Mouse (Mus musculus) embryonic facial prominence, embryonic 11.5 days (tissue): ENCODE measurements around the gene Minos1. TPM values are rescaled to one million over a fixed set of nuclear protein-coding genes. Genes with fewer than 3 reads are reported as not detected.

Experiments
- ATAC-seq: fragments of 200-750 bp; cut with Nextera tagmentation; replicated peaks from 2 replicates; pipeline ENCODE4 v1.8.0; 2017; ENCODE audit warnings: low read depth; ENCODE audit not compliant: insufficient number of reproducible peaks, low FRiP score, low TSS enrichment
- DNase-seq: peaks from one replicate; pipeline ENCODE4 v3.0.0-alpha.2; 2015; ENCODE audit warnings: low spot score
- H3K27ac ChIP-seq: fragments of 300-500 bp; sonication (generic); replicated peaks from 2 replicates; pipeline ENCODE4 v1.5.1; 2014; ENCODE audit warnings: mild to moderate bottlenecking, low read depth, low read length, control low read depth
- H3K27me3 ChIP-seq: fragments of 300-500 bp; sonication (generic); 2 replicates; pipeline ENCODE4 v1.6.1; 2014; ENCODE audit warnings: mild to moderate bottlenecking, low read length, moderate library complexity, mixed read lengths; ENCODE audit not compliant: control insufficient read depth, insufficient read depth
- H3K36me3 ChIP-seq: fragments of 300-500 bp; sonication (generic); replicated peaks from 2 replicates; pipeline ENCODE4 v1.6.1; 2014; ENCODE audit warnings: low read depth, mild to moderate bottlenecking, low read length, moderate library complexity, mixed read lengths; ENCODE audit not compliant: control insufficient read depth, insufficient read depth
- H3K4me1 ChIP-seq: fragments of 300-500 bp; sonication (generic); 2 replicates; pipeline ENCODE4 v1.6.1; 2014; ENCODE audit warnings: low read length, mixed read lengths; ENCODE audit not compliant: control insufficient read depth, insufficient read depth
- H3K4me2 ChIP-seq: fragments of 300-500 bp; sonication (generic); 2 replicates; pipeline ENCODE4 v1.6.1; 2014; ENCODE audit warnings: low read depth, mild to moderate bottlenecking, control low read depth, low read length, moderate library complexity
- H3K4me3 ChIP-seq: fragments of 300-500 bp; sonication (generic); 2 replicates; pipeline ENCODE4 v1.5.1; 2014; ENCODE audit warnings: low read depth, low read length, control low read depth
- H3K9ac ChIP-seq: fragments of 300-500 bp; sonication (generic); replicated peaks from 2 replicates; pipeline ENCODE4 v1.6.1; 2014; ENCODE audit warnings: mild to moderate bottlenecking, control low read depth, low read length
- H3K9me3 ChIP-seq: fragments of 300-500 bp; sonication (generic); replicated peaks from 2 replicates; pipeline ENCODE4 v1.6.1; 2016; ENCODE audit warnings: mild to moderate bottlenecking, low read length, inconsistent platforms, mixed read lengths; ENCODE audit not compliant: control insufficient read depth
- WGBS: fragments of 180-500 bp; shearing (Covaris S2); extraction: QIAGEN DNeasy Blood & Tissue Kit; methylation state at CpG from one replicate; pipeline ENCODE4 v1.1.7; 2014; 5-methylcytosine and 5-hydroxymethylcytosine counted together
- polyA plus RNA-seq: library from polyadenylated mRNA; unstranded; fragments of >200 nt; fragmentation: Nextera tagmentation; extraction: Ambion mirVana; gene quantifications from 2 replicates; pipeline ENCODE4 v1.2.1, GENCODE M21; 2014

Minos1 gene
- polyA plus RNA-seq, 1 experiment from 2014 or later, result 522 TPM

DNA sequence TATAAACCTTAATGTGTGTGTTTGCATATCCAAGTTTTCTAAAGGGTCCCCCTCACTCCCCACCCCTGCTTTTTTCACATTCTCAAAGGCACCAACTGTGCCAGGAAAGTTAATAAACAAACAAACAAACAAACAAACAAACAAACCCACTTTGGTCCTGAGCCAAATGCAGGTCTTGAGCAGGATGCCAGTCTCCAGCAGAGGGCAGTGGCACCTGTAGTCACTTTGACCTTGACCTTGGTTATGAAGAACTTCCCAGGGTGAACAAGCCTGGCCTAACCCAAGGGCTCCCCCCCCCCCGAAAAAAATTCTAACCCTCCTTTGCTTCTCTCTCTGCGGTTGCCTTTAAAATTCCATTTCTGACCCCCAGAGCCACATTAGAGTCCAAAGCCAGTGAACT, 9.4 kb upstream of the Minos1 start:
- Histone ChIP-seq H3K9me3 (no peaks in the 10 kb centered on the region), H3K9ac (no peak overlapping the region), H3K4me3 (no peak overlapping the region), H3K36me3 (no peaks in the 10 kb centered on the region), H3K27ac (no peak overlapping the region), H3K27me3 (no peaks in the 10 kb centered on the region), H3K4me2 (no peak overlapping the region), H3K4me1 (no peaks in the 10 kb centered on the region)
- ATAC-seq (no peak), DNase-seq (no peak)
- WGBS, result 77% methylated on average over 2 of the region's 2 CpGs

GRCm38 (mm10) chr4:139136011-139136410, 5.1 kb upstream of the Minos1 start:
- no peaks in the 10 kb centered on the region for H3K27me3 ChIP-seq
- no peaks in the 10 kb centered on the region for H3K4me1 ChIP-seq
- H3K4me2 ChIP-seq, result no peak overlapping the region
- 84% methylated on average over 2 of the region's 2 CpGs for WGBS
- H3K9ac ChIP-seq, result no peak overlapping the region
- DNase-seq (no peak), ATAC-seq (no peak)
- H3K4me3 ChIP-seq, result no peak overlapping the region
- H3K36me3 ChIP-seq, result no peaks in the 10 kb centered on the region
- H3K9me3 ChIP-seq, result no peaks in the 10 kb centered on the region
- H3K27ac ChIP-seq, result no peak overlapping the region

GRCm38 (mm10) chr4:139133109-139133508, 2.2 kb upstream of the Minos1 start:
- Histone ChIP-seq H3K27ac (no peak overlapping the region), H3K27me3 (no peaks in the 10 kb centered on the region), H3K36me3 (no peaks in the 10 kb centered on the region), H3K9me3 (no peaks in the 10 kb centered on the region), H3K9ac (no peak overlapping the region), H3K4me3 (no peak overlapping the region), H3K4me1 (peaks cover 2% of the 10 kb centered on the region; the same call in 1 of the 2 replicates), H3K4me2 (no peak overlapping the region)
- 85% methylated on average over 5 of the region's 5 CpGs for WGBS
- ATAC-seq (no peak), DNase-seq (no peak)

GRCm38 (mm10) chr4:139131858-139132672, 1.2 kb upstream of the Minos1 start:
- Histone ChIP-seq H3K36me3 (no peaks in the 10 kb centered on the region), H3K9me3 (no peaks in the 10 kb centered on the region), H3K4me2 (no peak overlapping the region), H3K27me3 (no peaks in the 10 kb centered on the region), H3K27ac (no peak overlapping the region), H3K9ac (no peak overlapping the region), H3K4me1 (peaks cover 2% of the 10 kb centered on the region; the same call in 1 of the 2 replicates), H3K4me3 (no peak overlapping the region)
- 91% methylated on average over 14 of the region's 14 CpGs for WGBS
- ATAC-seq (no peak), DNase-seq (no peak)

- DNase-seq (peak; percentile 33), ATAC-seq (peak; percentile 7; the same call in 1 of the 2 replicates)
- peak overlapping the region; percentile 77 for H3K9ac ChIP-seq
- H3K27me3 ChIP-seq, result no peaks in the 10 kb centered on the region
- H3K4me3 ChIP-seq, result peak overlapping the region; percentile 77
- no peaks in the 10 kb centered on the region for H3K36me3 ChIP-seq
- H3K4me1 ChIP-seq, result peaks cover 2% of the 10 kb centered on the region; the same call in 1 of the 2 replicates
- H3K27ac ChIP-seq, result peak overlapping the region; percentile 61
- H3K4me2 ChIP-seq, result peak overlapping the region; percentile 64
- WGBS, result 3% methylated on average over 57 of the region's 57 CpGs
- no peaks in the 10 kb centered on the region for H3K9me3 ChIP-seq
Observed at GRCm38 (mm10) chr4:139129806-139130700, 860 bp downstream of the Minos1 start.

- no peak overlapping the region for H3K4me3 ChIP-seq
- DNase-seq (no peak), ATAC-seq (no peak)
- H3K27me3 ChIP-seq, result no peaks in the 10 kb centered on the region
- H3K36me3 ChIP-seq, result no peaks in the 10 kb centered on the region
- no peak overlapping the region for H3K4me2 ChIP-seq
- H3K27ac ChIP-seq, result no peak overlapping the region
- peaks cover 2% of the 10 kb centered on the region; the same call in 1 of the 2 replicates for H3K4me1 ChIP-seq
- no peaks in the 10 kb centered on the region for H3K9me3 ChIP-seq
- 93% methylated on average over 3 of the region's 3 CpGs for WGBS
- no peak overlapping the region for H3K9ac ChIP-seq
Observed at GRCm38 (mm10) chr4:139126475-139126874, 4.4 kb downstream of the Minos1 start.

- H3K9ac ChIP-seq, result no peak overlapping the region
- no peaks in the 10 kb centered on the region for H3K27me3 ChIP-seq
- DNase-seq, result no peak
- no peak for ATAC-seq
- WGBS, result 88% methylated on average over 6 of the region's 6 CpGs
- no peak overlapping the region for H3K27ac ChIP-seq
- H3K4me1 ChIP-seq, result peaks cover 2% of the 10 kb centered on the region; the same call in 1 of the 2 replicates
- H3K4me2 ChIP-seq, result no peak overlapping the region
- no peaks in the 10 kb centered on the region for H3K36me3 ChIP-seq
- H3K9me3 ChIP-seq, result no peaks in the 10 kb centered on the region
- H3K4me3 ChIP-seq, result no peak overlapping the region
Observed at GRCm38 (mm10) chr4:139124940-139125339, 6.0 kb downstream of the Minos1 start.
